Mouse (Mus musculus) ovary, adult 2 months (tissue): ENCODE data around the gene Gm38655. TPM values are rescaled to one million over a fixed set of nuclear protein-coding genes. Genes with fewer than 3 reads are reported as not detected.

Source experiments
- polyA plus RNA-seq: library from polyadenylated mRNA; depleted of rRNA; stranded (reverse); fragments of >200 nt; gene quantifications from 2 replicates; pipeline ENCODE4 v1.2.3, GENCODE M21; 2012; rRNA removed

Gene Gm38655
- polyA plus RNA-seq = 2.2 and 2.3 TPM in 2 replicates

DNA sequence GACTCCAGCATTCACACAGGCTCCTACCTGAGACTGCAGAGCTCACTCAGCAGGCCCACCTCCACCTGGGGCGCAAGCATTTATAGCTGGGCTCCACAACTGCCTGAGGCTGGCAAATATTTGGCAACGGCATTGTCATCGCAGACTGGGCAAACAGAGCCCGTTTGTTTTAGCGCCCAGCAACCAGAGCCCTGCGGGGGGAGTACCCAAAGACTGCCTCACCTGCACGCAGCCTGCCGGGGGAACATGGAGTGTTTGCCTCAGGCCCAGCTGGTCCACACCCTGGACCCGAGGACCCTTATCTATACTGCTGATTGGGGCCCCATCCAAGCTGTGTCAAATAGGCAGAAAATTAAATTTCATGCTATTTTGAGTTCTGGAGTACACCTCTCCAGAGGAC lies at the start of gene Gm38655:
Gene Gm38655 (minus strand): TSS at position 61 of the 400 bp plus-strand sequence.

GRCm38 (mm10) chr17:25188150-25189031 lies 13.1 kb upstream of the Gm38655 start, which contains the start of gene Unkl:
Gene Unkl (plus strand): TSS chr17:25188397.

GRCm38 (mm10) chr17:25184129-25184691 lies 8.9 kb upstream of the Gm38655 start, which contains the start of gene BC003965:
Gene BC003965 (plus strand): TSS chr17:25184554.

GRCm38 (mm10) chr17:25162161-25162560 lies 13.1 kb downstream of the Gm38655 start, which contains the start of gene Ccdc154:
Gene Ccdc154 (plus strand): TSS chr17:25162461.

DNA sequence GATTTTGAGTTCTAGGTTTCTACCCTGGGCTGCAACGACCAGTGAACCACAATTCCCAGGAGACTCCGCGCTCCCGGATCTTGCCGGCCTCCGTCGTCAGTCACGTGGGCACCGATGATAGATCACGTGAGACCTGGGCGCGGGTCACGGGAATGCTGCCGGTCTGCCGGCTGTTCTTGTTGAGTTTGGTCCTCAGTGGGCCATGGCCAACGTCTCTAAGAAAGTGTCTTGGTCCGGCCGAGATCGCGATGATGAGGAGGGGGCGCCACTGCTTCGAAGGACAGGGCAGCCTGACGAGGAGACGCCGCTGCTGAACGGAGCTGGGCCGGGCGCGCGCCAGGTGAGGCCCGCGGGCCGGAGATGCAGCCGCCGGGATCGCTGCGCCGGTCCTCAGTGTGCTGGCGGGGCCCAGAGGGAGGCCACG lies 42.0 kb downstream of the Gm38655 start, which contains the start of gene Clcn7:
Gene Clcn7 (plus strand): TSS at position 117 of the 424 bp plus-strand sequence.

Other genes with a start within 250 kb of the Gm38655 start
- gene Mapk8ip3, start 238.5 kb downstream of the Gm38655 start, polyA plus RNA-seq = 180 and 186 TPM in 2 replicates
- gene Jpt2, start 214.8 kb downstream of the Gm38655 start, polyA plus RNA-seq = 33.5 and 37.9 TPM in 2 replicates
- 20.6 and 27.0 TPM in 2 replicates for gene Cramp1l, start 159.7 kb downstream of the Gm38655 start, polyA plus RNA-seq
- gene Ift140, start 159.4 kb downstream of the Gm38655 start, polyA plus RNA-seq = 32.8 and 38.8 TPM in 2 replicates
- 59.3 and 68.0 TPM in 2 replicates for gene Tmem204, start 91.9 kb downstream of the Gm38655 start, polyA plus RNA-seq
- 50.1 and 56.2 TPM in 2 replicates for gene Telo2, start 59.5 kb downstream of the Gm38655 start, polyA plus RNA-seq
- not detected in 2 replicates for gene Ptx4, start 54.7 kb downstream of the Gm38655 start, polyA plus RNA-seq
- 41.1 and 43.3 TPM in 2 replicates for gene Clcn7, start 42.1 kb downstream of the Gm38655 start, polyA plus RNA-seq
- 0.06 TPM in 1 of 2 replicates, not detected in the other for gene Ccdc154, start 13.0 kb downstream of the Gm38655 start, polyA plus RNA-seq
- gene BC003965, start 9.1 kb upstream of the Gm38655 start, polyA plus RNA-seq = 12.1 and 12.5 TPM in 2 replicates
- 23.6 and 27.6 TPM in 2 replicates for gene Unkl, start 12.9 kb upstream of the Gm38655 start, polyA plus RNA-seq
- gene Gnptg, start 64.7 kb upstream of the Gm38655 start, polyA plus RNA-seq = 28.6 and 37.7 TPM in 2 replicates
- 37.8 and 39.0 TPM in 2 replicates for gene Tsr3, start 64.7 kb upstream of the Gm38655 start, polyA plus RNA-seq
- 10.1 and 19.3 TPM in 2 replicates for gene Baiap3, start 80.9 kb upstream of the Gm38655 start, polyA plus RNA-seq
- 112 and 129 TPM in 2 replicates for gene Ube2i, start 99.2 kb upstream of the Gm38655 start, polyA plus RNA-seq
- 0.40 and 0.59 TPM in 2 replicates for gene Prss34, start 122.9 kb upstream of the Gm38655 start, polyA plus RNA-seq
- gene Prss28, start 133.2 kb upstream of the Gm38655 start, polyA plus RNA-seq = not detected in 2 replicates
- 0.52 and 0.84 TPM in 2 replicates for gene Prss29, start 143.2 kb upstream of the Gm38655 start, polyA plus RNA-seq
- 0.79 and 1.6 TPM in 2 replicates for gene Tpsab1, start 170.1 kb upstream of the Gm38655 start, polyA plus RNA-seq
- gene Tpsb2, start 190.8 kb upstream of the Gm38655 start, polyA plus RNA-seq = 13.5 and 14.6 TPM in 2 replicates
- gene Tpsg1, start 193.8 kb upstream of the Gm38655 start, polyA plus RNA-seq = 0.40 and 0.45 TPM in 2 replicates